Mouse (Mus musculus) spleen, postnatal 36 days (tissue): ENCODE results near the gene Rgs14.

Experiments used
- DNase-seq, 2 experiments: peaks; one replicate each; pipeline ENCODE4 v3.0.0; 2022; ENCODE audit warnings: low spot score in 2 of 2, mixed read lengths in 1 of 2

Gene Rgs14

GRCm38 (mm10) chr13:55344286-55344685, 25.2 kb upstream of the Rgs14 start:
- DNase-seq = no peak

DNA sequence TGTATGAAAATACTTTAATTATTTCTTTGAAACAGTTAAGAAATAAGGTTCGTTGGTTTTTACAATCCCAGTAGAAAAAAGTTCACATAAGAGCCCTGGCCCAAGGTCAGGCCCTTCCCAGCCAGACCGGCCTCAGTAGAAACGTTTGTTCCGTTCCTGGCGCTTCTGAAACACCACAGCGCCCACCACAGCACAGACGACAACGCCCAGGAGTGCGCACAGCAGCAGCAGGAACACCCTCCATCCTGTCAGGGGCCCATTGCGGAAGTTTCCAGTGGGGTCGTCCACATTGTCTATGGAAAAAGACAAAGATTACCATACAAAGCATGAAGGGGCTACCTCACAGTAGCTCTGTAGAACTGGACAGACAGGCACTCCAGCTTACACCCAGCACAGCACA, 22.8 kb upstream of the Rgs14 start:
- DNase-seq = no peak

- DNase-seq = no peak
Measured at GRCm38 (mm10) chr13:55361145-55361544, 8.4 kb upstream of the Rgs14 start.

DNA sequence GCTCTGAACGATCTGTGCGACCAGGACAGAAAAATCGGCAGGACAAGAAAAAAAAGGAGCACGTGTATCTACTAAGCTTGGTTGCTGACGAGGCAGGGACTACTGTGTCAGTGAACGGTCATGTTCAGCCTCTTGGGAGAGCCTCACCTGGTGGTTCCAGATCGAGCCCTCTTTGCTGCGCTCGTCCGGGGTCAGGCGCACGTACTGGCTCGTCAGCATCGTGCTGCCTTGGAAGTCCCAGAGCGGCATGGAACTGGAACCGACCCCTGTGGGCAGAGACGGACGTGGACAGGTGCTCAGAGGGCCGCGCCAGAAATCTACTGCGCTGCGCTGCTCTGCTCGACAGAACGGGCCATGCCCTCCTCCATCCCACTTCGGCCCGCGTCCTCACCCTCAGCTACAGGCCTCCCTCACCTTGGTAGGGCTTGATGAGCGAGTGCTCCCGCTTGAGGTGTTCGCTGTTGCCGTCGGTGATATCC, 7.5 kb upstream of the Rgs14 start:
- DNase-seq = peak in 1 of 2 experiments; percentile 28

GRCm38 (mm10) chr13:55362453-55363060, 7.0 kb upstream of the Rgs14 start, which contains the start of gene Lman2:
Gene Lman2 (minus strand): TSS chr13:55362783.
- DNase-seq = peak; percentile 96

- peak; percentile 17 to 28 for DNase-seq
Measured at GRCm38 (mm10) chr13:55368401-55368800, 1.1 kb upstream of the Rgs14 start.

- peak in 1 of 2 experiments; percentile 21 for DNase-seq
Measured at GRCm38 (mm10) chr13:55370234-55370633, 702 bp downstream of the Rgs14 start.

DNA sequence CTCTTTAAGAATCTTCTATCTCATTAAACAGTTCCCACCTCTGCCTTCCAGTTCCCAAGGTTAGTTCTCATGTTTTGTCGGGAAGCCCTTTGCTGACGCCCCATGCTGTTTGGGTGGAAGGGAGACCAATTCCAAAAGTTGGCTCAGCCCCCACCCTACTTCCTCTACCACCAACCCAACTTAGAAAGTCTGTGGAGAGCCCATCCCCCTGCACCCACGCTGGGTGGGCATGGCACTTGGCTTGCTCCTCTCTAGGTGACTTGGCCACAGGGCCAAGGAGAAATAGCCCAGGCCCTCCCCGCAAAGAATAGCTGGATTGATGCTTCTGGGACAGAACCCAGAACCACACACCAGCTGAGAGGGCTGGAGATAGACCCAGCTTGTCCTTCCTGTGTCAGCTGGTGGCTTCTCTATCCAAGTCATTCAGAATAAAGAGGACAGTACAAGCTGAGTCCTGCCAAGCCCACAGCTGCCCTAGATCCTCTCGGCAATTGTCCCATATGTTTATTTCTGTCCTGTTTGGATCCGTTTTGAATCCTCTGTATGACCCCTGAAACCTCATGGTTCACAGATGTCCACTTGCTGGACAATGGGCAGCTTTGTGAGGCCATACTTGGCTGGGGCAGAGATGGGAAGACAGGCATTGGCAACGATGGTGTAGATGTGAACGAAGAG, 1.6 kb downstream of the Rgs14 start:
- DNase-seq = no peak

DNA sequence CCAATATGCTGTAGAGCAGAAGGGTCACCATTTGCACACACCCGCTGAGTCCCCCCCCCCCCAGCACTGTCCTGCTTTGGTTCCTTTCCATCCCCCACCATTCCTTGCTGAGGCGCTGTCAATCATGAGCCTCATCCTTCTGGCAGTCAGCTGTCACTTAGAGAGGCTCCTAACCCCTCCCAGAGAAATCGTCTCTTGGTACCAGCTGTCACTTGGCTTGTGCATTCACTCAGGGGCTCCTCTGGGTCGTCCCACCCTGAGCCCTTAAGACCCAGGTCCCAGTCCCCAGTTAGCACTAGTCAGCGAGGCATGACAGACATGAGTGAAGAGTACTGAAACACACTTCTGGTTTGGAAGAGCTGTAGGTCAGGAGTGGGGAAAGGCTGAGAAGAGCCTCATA, 2.2 kb downstream of the Rgs14 start:
- no peak for DNase-seq

- DNase-seq = no peak
Measured at GRCm38 (mm10) chr13:55374206-55374924, 4.8 kb downstream of the Rgs14 start.

DNA sequence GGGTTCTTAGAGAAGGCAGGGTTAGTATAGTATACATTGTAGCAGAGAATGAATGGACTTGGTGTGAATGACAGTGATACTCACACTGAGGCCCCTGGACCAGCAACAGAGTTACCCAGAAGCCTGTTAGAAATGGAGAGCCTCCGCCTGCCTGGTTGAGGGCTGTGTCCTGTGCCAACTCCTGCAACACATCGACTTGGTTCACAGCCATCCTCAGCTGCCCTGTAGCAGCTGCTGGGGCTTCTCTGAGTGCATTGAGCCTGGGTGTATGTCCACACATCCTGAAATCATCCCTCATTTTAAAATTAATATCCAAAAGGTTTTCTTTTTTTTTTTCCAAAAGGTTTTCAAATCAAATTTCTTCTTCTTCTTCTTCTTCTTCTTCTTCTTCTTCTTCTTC, 6.3 kb downstream of the Rgs14 start:
- no peak for DNase-seq

GRCm38 (mm10) chr13:55378907-55379580, 9.5 kb downstream of the Rgs14 start:
- DNase-seq = no peak

- DNase-seq = no peak
Measured at GRCm38 (mm10) chr13:55381790-55382189, 12.3 kb downstream of the Rgs14 start.

- no peak for DNase-seq
Measured at GRCm38 (mm10) chr13:55390644-55391043, 21.1 kb downstream of the Rgs14 start.

- DNase-seq = no peak
Measured at GRCm38 (mm10) chr13:55391626-55392029, 22.1 kb downstream of the Rgs14 start.

- no peak for DNase-seq
Measured at GRCm38 (mm10) chr13:55392933-55393332, 23.4 kb downstream of the Rgs14 start.

DNA sequence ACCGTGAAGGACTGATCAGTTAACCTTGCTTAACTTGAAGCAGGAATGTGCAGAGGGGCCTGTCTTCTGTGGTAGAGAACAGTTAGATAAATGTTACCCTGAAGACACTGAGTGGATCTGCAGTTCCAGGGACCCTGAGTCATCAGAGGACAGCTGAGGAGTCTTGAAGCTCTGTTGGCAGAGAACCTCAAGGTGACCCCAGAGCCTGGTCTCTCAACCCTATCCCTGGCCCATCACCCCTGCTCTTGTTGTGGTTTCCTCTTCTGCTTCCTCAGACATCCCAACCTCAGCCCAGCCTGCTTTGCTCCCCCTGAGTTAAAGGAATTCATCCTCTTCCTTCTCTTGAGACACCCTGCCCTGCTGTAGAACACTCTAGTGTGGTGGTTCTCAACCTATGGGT, 28.6 kb downstream of the Rgs14 start, which contains the start of gene Slc34a1:
Slc34a1 (plus strand) TSS at position 100 of the 400 bp plus-strand sequence.
- no peak for DNase-seq

DNA sequence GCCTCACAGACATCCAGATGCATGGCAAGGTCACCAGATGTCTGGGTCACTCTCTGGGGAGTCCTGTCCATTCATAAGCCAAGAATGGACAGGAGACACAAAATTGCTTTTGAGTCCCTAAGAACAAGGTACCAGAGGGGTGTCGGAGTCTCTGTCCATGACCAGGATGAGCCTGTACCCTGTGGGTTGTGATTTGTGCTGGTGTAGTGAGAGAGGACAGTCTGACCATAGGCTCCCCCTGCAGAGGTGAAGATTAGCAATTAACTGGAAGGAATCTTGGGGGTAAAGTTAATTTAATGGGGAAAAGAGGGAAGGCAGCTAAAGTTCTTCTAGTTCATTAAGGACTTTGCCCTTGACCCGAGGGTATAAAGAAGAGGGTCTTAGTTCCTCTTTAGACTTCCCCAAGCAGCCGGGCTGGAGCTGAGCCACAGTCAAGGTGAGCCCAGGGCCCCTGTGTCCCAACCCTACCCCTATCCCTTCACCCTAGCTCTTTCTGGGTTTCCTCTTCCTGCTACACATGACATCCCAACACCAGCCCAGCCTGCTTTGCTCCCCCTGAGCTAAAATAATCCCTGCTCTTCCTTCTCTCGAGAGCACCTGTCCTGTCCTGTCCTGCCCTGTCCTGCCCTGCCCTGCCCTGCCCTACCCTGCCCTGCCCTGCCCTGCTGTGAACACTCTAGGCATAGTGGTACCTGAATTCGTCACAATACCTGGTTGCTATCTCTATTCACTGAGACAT, 29.9 kb downstream of the Rgs14 start:
- DNase-seq = no peak

DNA sequence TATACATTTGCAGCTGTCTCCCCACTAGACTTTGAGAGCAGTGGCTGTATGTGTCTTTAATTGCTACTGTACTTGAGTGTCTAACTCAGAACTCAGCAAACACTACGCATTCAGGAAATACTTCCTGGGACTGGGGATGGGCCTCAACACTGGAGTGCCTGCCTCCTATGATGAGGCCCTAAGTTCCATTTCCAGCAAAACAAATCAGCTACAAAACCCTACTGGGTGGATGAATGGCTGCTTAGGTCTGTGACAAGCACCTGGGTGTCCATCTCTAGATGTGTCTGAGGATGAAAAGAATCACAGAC, 30.5 kb downstream of the Rgs14 start:
- no peak for DNase-seq

DNA sequence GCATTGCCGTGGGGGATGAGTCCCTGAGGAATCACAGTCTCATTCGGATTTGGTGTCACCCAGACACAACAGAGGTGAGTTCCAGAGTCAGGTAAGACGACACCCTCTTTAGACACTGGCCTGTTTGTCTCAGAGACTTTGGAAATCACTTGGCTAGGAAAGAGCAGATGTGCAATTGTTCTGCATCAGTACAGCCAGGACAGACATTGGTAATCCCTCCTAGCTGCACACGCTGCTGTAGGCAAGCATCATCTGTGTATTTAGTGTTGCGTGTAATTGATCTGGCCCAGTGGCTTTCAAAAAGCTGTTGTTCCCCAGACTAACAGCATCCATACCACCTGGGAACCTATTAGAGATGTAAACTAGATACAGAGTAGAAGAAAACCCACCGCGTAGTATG, 33.7 kb downstream of the Rgs14 start:
- no peak for DNase-seq
